Mouse (Mus musculus) C2C12 (cell line): ENCODE measurements around the gene Fbrsl1.

ENCODE experiments used
- CEBPB ChIP-seq: IDR thresholded peaks from one replicate; pipeline ENCODE4 v1.6.1; 2011; ENCODE audit warnings: low read depth, mild to moderate bottlenecking, control low read depth, moderate library complexity
- CTCF ChIP-seq: IDR thresholded peaks from one replicate; pipeline ENCODE4 v1.5.1; 2011; ENCODE audit not compliant: control insufficient read depth, insufficient read depth, insufficient read length
- FOSL1 ChIP-seq: IDR thresholded peaks from one replicate; pipeline ENCODE4 v1.8.0; 2011; ENCODE audit warnings: mild to moderate bottlenecking, low read length; ENCODE audit not compliant: poor library complexity, insufficient read depth, severe bottlenecking

DNA sequence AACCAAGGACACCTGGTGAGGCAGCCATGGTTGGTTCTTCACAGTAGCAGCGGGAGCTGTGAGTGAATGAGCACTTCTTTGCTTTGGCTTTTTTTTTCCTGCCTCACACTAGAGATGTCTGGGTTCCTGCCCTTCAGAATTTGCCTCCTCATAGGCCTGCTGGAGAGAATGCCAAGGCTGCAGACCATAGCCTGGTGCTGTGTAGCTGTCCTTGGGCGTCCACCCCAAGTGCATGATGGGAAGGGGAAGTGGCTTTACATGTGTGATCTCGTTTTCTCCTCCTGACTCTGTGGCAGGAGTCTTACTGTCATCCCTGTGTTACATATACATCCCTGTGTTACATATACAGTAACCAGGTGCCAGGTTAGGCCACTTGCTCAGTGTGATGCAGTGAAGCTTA is 36.4 kb upstream of the Fbrsl1 start:
- TF ChIP-seq CTCF: no peak
- no peak for TF ChIP-seq CEBPB
- no peak for TF ChIP-seq FOSL1
